Mouse (Mus musculus): ENCODE results near the gene Cers2. TPM values are rescaled to one million over a fixed set of nuclear protein-coding genes. Genes with fewer than 3 reads are reported as not detected.

Cers2 gene
- polyA plus RNA-seq, 1 experiment from 2014 or later: 138 TPM

DNA sequence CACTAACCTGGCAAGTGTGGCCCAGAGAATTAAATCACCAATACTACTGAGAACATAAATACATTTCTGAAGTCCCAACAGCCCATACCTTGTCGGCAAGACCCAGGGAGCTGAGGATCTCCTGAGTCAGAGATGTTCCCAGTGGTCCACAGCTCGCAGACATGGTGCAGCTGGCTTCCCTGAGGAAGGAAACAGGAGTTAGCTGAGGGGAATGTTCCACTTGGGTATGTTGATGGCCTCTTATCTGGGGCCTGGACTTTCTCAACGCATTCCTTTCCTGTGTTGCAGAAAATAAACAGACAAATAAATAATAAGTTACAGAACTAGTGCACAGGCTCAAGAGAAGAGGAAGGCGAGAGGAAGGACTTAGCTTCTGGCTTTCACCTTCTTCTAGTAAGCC lies 8.3 kb upstream of the Cers2 start:
- DNase-seq (ENCODE audit: low spot score) (no peak), ATAC-seq (ENCODE audit: insufficient number of reproducible peaks, low FRiP score, low TSS enrichment, low read depth) (no peak)
- H3K27me3 ChIP-seq (ENCODE audit: control insufficient read depth, insufficient read depth, low read length): no peaks in the 10 kb centered on the region
- H3K4me2 ChIP-seq (ENCODE audit: low read depth, severe bottlenecking): no peak overlapping the region
- no peaks in the 10 kb centered on the region for H3K4me1 ChIP-seq (ENCODE audit: control insufficient read depth, insufficient read depth, low read length)
- H3K9ac ChIP-seq (ENCODE audit: low read length): no peak overlapping the region
- H3K4me3 ChIP-seq (ENCODE audit: low read depth, low read length): no peak overlapping the region
- H3K36me3 ChIP-seq (ENCODE audit: control insufficient read depth, insufficient read depth, low read length): no peaks in the 10 kb centered on the region
- 82% methylated on average over 4 of the region's 4 CpGs for WGBS
- H3K9me3 ChIP-seq (ENCODE audit: control insufficient read depth, low read length): no peaks in the 10 kb centered on the region
- no peak overlapping the region for H3K27ac ChIP-seq (replicated peaks; ENCODE audit: low read depth, low read length)

DNA sequence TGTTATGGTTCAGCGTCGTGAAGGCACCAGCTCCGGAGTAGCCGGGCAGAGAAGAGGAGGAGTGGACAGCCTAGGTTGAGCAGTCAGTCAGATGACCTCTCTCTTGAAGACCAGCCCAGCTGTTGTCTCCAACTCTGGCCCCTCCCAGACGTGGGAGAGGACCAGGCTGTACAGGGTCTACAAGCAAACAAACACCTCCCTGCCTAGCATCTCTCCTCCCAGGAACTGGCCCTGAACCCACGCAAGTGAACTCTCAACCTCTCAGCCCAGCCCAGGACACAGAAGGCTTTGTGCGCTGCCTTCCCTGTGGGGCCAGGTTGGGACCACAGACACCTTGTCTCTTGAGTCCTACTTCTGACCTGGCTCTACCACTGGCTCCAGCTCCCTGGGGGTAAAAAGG lies 7.5 kb upstream of the Cers2 start, which contains the start of gene Anxa9:
Gene Anxa9, minus strand, starts transcription at position 77 of the 400 bp plus-strand sequence.
- Histone ChIP-seq H3K27me3 (ENCODE audit: control insufficient read depth, insufficient read depth, low read length) (no peaks in the 10 kb centered on the region), H3K9ac (ENCODE audit: low read length) (no peak within 1 kb of the TSS), H3K4me3 (ENCODE audit: low read depth, low read length) (no peak within 1 kb of the TSS), H3K4me2 (ENCODE audit: low read depth, severe bottlenecking) (no peak within 1 kb of the TSS), H3K4me1 (ENCODE audit: control insufficient read depth, insufficient read depth, low read length) (no peaks in the 10 kb centered on the region), H3K36me3 (ENCODE audit: control insufficient read depth, insufficient read depth, low read length) (no peaks in the 10 kb centered on the region), H3K9me3 (ENCODE audit: control insufficient read depth, low read length) (no peaks in the 10 kb centered on the region), H3K27ac (replicated peaks; ENCODE audit: low read depth, low read length) (no peak within 1 kb of the TSS)
- ATAC-seq (ENCODE audit: insufficient number of reproducible peaks, low FRiP score, low TSS enrichment, low read depth) (0 out of 2 replicates have a peak, but pooled peaks have one; percentile 36), DNase-seq (ENCODE audit: low spot score) (no peak)
- 66% methylated on average over 7 of the region's 7 CpGs for WGBS

DNA sequence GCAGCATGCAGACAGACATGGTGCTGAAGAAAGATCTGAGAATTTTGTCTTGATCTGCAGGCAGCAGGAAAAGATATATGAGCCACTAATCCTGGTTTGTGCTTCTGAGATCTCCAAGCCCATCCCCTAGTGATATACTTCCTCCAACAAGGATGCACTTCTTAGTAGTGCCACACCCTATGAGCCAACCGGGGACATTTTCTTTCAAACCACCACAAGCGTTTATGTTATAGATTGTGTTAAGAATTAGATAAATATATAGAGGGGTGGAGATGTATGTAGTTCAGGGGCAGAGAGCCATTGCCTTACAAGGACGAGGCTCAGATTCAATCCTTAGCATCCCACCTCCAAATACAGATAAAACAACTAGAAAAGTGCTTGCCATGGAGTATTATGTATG lies 4.1 kb upstream of the Cers2 start:
- ATAC-seq (ENCODE audit: insufficient number of reproducible peaks, low FRiP score, low TSS enrichment, low read depth): no peak
- 74% methylated on average over 3 of the region's 3 CpGs for WGBS
- Histone ChIP-seq H3K4me3 (ENCODE audit: low read depth, low read length) (no peak overlapping the region), H3K27ac (replicated peaks; ENCODE audit: low read depth, low read length) (no peak overlapping the region), H3K4me1 (ENCODE audit: control insufficient read depth, insufficient read depth, low read length) (0 out of 2 replicates have a peak, but pooled peaks cover 2% of the 10 kb centered on the region), H3K36me3 (ENCODE audit: control insufficient read depth, insufficient read depth, low read length) (no peaks in the 10 kb centered on the region), H3K9ac (ENCODE audit: low read length) (no peak overlapping the region), H3K4me2 (ENCODE audit: low read depth, severe bottlenecking) (no peak overlapping the region), H3K9me3 (ENCODE audit: control insufficient read depth, low read length) (no peaks in the 10 kb centered on the region), H3K27me3 (ENCODE audit: control insufficient read depth, insufficient read depth, low read length) (no peaks in the 10 kb centered on the region)
- no peak for DNase-seq (ENCODE audit: low spot score)

- 65% methylated on average over 9 of the region's 9 CpGs for WGBS
- H3K9me3 ChIP-seq (ENCODE audit: control insufficient read depth, low read length): no peaks in the 10 kb centered on the region
- DNase-seq (ENCODE audit: low spot score): peak; percentile 76
- no peaks in the 10 kb centered on the region for H3K27me3 ChIP-seq (ENCODE audit: control insufficient read depth, insufficient read depth, low read length)
- H3K4me1 ChIP-seq (ENCODE audit: control insufficient read depth, insufficient read depth, low read length): peaks cover 6% of the 10 kb centered on the region
- H3K4me2 ChIP-seq (ENCODE audit: low read depth, severe bottlenecking): no peak overlapping the region
- no peak overlapping the region for H3K27ac ChIP-seq (replicated peaks; ENCODE audit: low read depth, low read length)
- H3K9ac ChIP-seq (ENCODE audit: low read length): no peak overlapping the region
- ATAC-seq (ENCODE audit: insufficient number of reproducible peaks, low FRiP score, low TSS enrichment, low read depth): no peak
- no peaks in the 10 kb centered on the region for H3K36me3 ChIP-seq (ENCODE audit: control insufficient read depth, insufficient read depth, low read length)
- no peak overlapping the region for H3K4me3 ChIP-seq (ENCODE audit: low read depth, low read length)
Measured at GRCm38 (mm10) chr3:95310968-95311882, 3.4 kb upstream of the Cers2 start.

DNA sequence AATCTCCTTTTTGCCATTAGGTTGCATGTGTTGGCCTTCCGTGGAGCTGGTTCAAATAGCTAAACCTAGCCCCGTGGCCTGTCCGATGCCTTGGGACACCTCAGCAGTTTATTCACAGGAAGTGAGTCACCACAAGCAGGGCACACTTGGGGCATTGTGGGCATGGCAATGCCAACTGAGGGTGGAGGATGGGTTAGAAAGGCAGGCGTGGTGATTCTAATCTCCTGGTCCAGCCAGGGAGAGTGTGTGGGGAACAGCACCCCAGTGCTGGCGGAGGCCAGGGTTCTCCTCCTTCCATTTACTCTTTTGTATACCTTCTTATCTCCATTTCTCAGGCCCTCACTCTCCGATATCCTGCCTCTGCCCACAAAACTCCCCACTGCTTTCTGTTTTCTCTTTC lies 2.0 kb upstream of the Cers2 start:
- Histone ChIP-seq H3K4me3 (ENCODE audit: low read depth, low read length) (no peak overlapping the region), H3K9me3 (ENCODE audit: control insufficient read depth, low read length) (no peaks in the 10 kb centered on the region), H3K27me3 (ENCODE audit: control insufficient read depth, insufficient read depth, low read length) (no peaks in the 10 kb centered on the region), H3K27ac (replicated peaks; ENCODE audit: low read depth, low read length) (no peak overlapping the region), H3K9ac (ENCODE audit: low read length) (no peak overlapping the region), H3K36me3 (ENCODE audit: control insufficient read depth, insufficient read depth, low read length) (no peaks in the 10 kb centered on the region), H3K4me1 (ENCODE audit: control insufficient read depth, insufficient read depth, low read length) (peaks cover 10% of the 10 kb centered on the region), H3K4me2 (ENCODE audit: low read depth, severe bottlenecking) (no peak overlapping the region)
- ATAC-seq (ENCODE audit: insufficient number of reproducible peaks, low FRiP score, low TSS enrichment, low read depth): no peak
- DNase-seq (ENCODE audit: low spot score): no peak
- 82% methylated on average over 6 of the region's 6 CpGs for whole genome bisulfite sequencing

DNA sequence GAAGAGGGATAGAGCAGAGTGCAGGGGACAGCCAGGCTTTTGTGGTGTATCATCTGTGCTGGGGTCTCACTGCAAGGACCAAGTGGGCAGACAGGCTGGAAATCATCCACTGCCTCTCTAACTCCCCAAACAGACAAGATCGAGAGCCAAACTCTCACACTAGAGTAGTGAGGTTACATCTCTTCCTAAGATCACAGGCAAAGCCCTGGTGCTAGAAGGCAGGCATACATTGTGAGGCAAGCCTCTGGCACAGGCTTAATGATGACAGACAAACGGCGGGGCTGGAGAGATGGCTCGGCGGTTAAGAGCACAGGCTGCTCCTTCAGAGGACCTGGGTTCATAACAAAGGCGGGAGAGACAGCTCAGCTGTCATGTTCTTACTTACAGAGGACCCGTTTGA lies 1.1 kb upstream of the Cers2 start:
- no peak for ATAC-seq (ENCODE audit: insufficient number of reproducible peaks, low FRiP score, low TSS enrichment, low read depth)
- H3K27me3 ChIP-seq (ENCODE audit: control insufficient read depth, insufficient read depth, low read length): no peaks in the 10 kb centered on the region
- H3K4me2 ChIP-seq (ENCODE audit: low read depth, severe bottlenecking): no peak overlapping the region
- 32% methylated on average over 7 of the region's 7 CpGs for WGBS
- H3K27ac ChIP-seq (replicated peaks; ENCODE audit: low read depth, low read length): no peak overlapping the region
- no peaks in the 10 kb centered on the region for H3K36me3 ChIP-seq (ENCODE audit: control insufficient read depth, insufficient read depth, low read length)
- H3K4me1 ChIP-seq (ENCODE audit: control insufficient read depth, insufficient read depth, low read length): peaks cover 13% of the 10 kb centered on the region
- H3K9ac ChIP-seq (ENCODE audit: low read length): no peak overlapping the region
- H3K9me3 ChIP-seq (ENCODE audit: control insufficient read depth, low read length): no peaks in the 10 kb centered on the region
- no peak overlapping the region for H3K4me3 ChIP-seq (ENCODE audit: low read depth, low read length)
- no peak for DNase-seq (ENCODE audit: low spot score)

DNA sequence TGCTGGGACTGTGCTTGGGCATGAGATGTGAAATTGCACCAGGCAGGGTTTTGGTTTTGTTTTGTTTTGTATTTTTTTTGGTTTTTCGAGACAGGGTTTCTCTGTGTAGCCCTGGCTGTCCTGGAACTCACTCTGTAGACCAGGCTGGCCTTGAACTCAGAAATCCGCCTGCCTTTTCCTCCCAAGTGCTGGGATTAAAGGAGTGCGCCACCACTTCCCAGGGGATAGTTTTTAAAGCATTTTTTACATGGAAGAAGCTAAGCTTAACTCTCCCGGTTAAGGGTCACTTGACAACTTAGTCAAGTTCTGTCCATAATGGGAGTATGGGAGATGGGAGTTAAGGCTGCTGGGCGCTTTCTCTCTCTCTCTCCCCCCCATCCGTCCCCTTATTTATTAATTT lies 516 bp upstream of the Cers2 start:
- Histone ChIP-seq H3K27ac (replicated peaks; ENCODE audit: low read depth, low read length) (no peak overlapping the region), H3K4me2 (ENCODE audit: low read depth, severe bottlenecking) (no peak overlapping the region), H3K36me3 (ENCODE audit: control insufficient read depth, insufficient read depth, low read length) (no peaks in the 10 kb centered on the region), H3K4me1 (ENCODE audit: control insufficient read depth, insufficient read depth, low read length) (peaks cover 13% of the 10 kb centered on the region), H3K4me3 (ENCODE audit: low read depth, low read length) (peak overlapping the region; percentile 91; the same call in 1 of the 2 replicates), H3K27me3 (ENCODE audit: control insufficient read depth, insufficient read depth, low read length) (no peaks in the 10 kb centered on the region), H3K9ac (ENCODE audit: low read length) (no peak overlapping the region), H3K9me3 (ENCODE audit: control insufficient read depth, low read length) (no peaks in the 10 kb centered on the region)
- DNase-seq (ENCODE audit: low spot score): no peak
- ATAC-seq (ENCODE audit: insufficient number of reproducible peaks, low FRiP score, low TSS enrichment, low read depth): no peak
- 69% methylated on average over 6 of the region's 6 CpGs for WGBS

- under 1% methylated on average over 70 of the region's 71 CpGs for WGBS
- ATAC-seq (ENCODE audit: insufficient number of reproducible peaks, low FRiP score, low TSS enrichment, low read depth): peak; percentile 90
- H3K4me1 ChIP-seq (ENCODE audit: control insufficient read depth, insufficient read depth, low read length): peaks cover 13% of the 10 kb centered on the region
Measured at GRCm38 (mm10) chr3:95315094-95315843, 678 bp downstream of the Cers2 start.

More at GRCm38 (mm10) chr3:95315094-95315843, 678 bp downstream of the Cers2 start:
- peak overlapping the region; percentile 80 for H3K4me2 ChIP-seq (ENCODE audit: low read depth, severe bottlenecking)
- H3K9me3 ChIP-seq (ENCODE audit: control insufficient read depth, low read length): no peaks in the 10 kb centered on the region
- peak overlapping the region; percentile 98 for H3K9ac ChIP-seq (ENCODE audit: low read length)
- no peaks in the 10 kb centered on the region for H3K27me3 ChIP-seq (ENCODE audit: control insufficient read depth, insufficient read depth, low read length)
- H3K27ac ChIP-seq (replicated peaks; ENCODE audit: low read depth, low read length): peak overlapping the region; percentile 90
- no peaks in the 10 kb centered on the region; the same call in 1 of the 2 replicates for H3K36me3 ChIP-seq (ENCODE audit: control insufficient read depth, insufficient read depth, low read length)
- DNase-seq (ENCODE audit: low spot score): peak; percentile 94
- peak overlapping the region; percentile 91 for H3K4me3 ChIP-seq (ENCODE audit: low read depth, low read length)

Measured in limb, embryonic 11.5 days (tissue).